Mouse (Mus musculus) gastrocnemius, adult 8-10 months (tissue): Measurements from ENCODE around the gene Asdurf. TPM values are rescaled to one million over a fixed set of nuclear protein-coding genes. Genes with fewer than 3 reads are reported as not detected.
"Not testable (repeated sequence)": the region's sequence is repeated elsewhere in the genome, so short reads cannot be mapped to it uniquely, and the experiment has no call there.

ENCODE experiments used
- DNase-seq, 2 experiments: peaks; one replicate each; pipeline ENCODE4 v3.0.0; 2022; ENCODE audit warnings: low spot score in 2 of 2
- total RNA-seq, 4 experiments: library from RNA; stranded (reverse); gene quantifications; 2 replicates each; pipeline ENCODE4 v1.2.4; 2022

Asdurf gene
- total RNA-seq, result 1 to 10 TPM in 3 of 4 experiments, not detected in 1; 6.8 to 9.6 (median 7.3) TPM

GRCm38 (mm10) chr1:53352327-53353261 is at the start of gene Asdurf, which contains the start of the genes Gm28551 and Asnsd1:
Asdurf (minus strand) TSS chr1:53352619.
Gm28551 (minus strand) TSS chr1:53352667.
Asnsd1 (minus strand) TSS chr1:53352752.
- peak; percentile 92 to 94 for DNase-seq

- DNase-seq, result not testable (repeated sequence)
These were observed 41.7 kb upstream of the Asdurf start for GRCm38 (mm10) chr1:53393936-53394760.

GRCm38 (mm10) chr1:53388762-53389161 is 36.3 kb upstream of the Asdurf start:
- DNase-seq, result no peak

- DNase-seq, result no peak
These were observed 31.8 kb upstream of the Asdurf start for GRCm38 (mm10) chr1:53384085-53384688.

GRCm38 (mm10) chr1:53377731-53378130 is 25.3 kb upstream of the Asdurf start:
- no peak for DNase-seq

- DNase-seq, result not testable (repeated sequence)
These were observed 23.5 kb upstream of the Asdurf start for GRCm38 (mm10) chr1:53375965-53376364.

GRCm38 (mm10) chr1:53358988-53359387 is 6.6 kb upstream of the Asdurf start:
- DNase-seq, result no peak

GRCm38 (mm10) chr1:53341071-53341470 is 11.3 kb downstream of the Asdurf start:
- DNase-seq, result no peak

GRCm38 (mm10) chr1:53337403-53337802 is 15.0 kb downstream of the Asdurf start:
- not testable (repeated sequence) for DNase-seq

- DNase-seq, result no peak
These were observed 17.0 kb downstream of the Asdurf start for GRCm38 (mm10) chr1:53335465-53335864.

GRCm38 (mm10) chr1:53333527-53333926 is 18.9 kb downstream of the Asdurf start:
- DNase-seq, result not testable (repeated sequence)

- DNase-seq, result no peak
These were observed 27.5 kb downstream of the Asdurf start for GRCm38 (mm10) chr1:53324827-53325494.

GRCm38 (mm10) chr1:53324277-53324676 is 28.1 kb downstream of the Asdurf start:
- no peak for DNase-seq

GRCm38 (mm10) chr1:53323254-53323653 is 29.2 kb downstream of the Asdurf start:
- no peak for DNase-seq

GRCm38 (mm10) chr1:53321662-53322344 is 30.6 kb downstream of the Asdurf start:
- no peak for DNase-seq

- peak; percentile 63 to 76 for DNase-seq
These were observed 39.1 kb downstream of the Asdurf start, which contains the start of gene Osgepl1 for GRCm38 (mm10) chr1:53312989-53313967. Osgepl1 (plus strand) TSS chr1:53313624.

- no peak for DNase-seq
These were observed 51.9 kb downstream of the Asdurf start for GRCm38 (mm10) chr1:53300506-53300905.
